Mouse (Mus musculus): Measurements from ENCODE around the gene Dpy19l1.
A peak's percentile ranks its signal among the peaks of the same experiment; 100 is the strongest.

DNA sequence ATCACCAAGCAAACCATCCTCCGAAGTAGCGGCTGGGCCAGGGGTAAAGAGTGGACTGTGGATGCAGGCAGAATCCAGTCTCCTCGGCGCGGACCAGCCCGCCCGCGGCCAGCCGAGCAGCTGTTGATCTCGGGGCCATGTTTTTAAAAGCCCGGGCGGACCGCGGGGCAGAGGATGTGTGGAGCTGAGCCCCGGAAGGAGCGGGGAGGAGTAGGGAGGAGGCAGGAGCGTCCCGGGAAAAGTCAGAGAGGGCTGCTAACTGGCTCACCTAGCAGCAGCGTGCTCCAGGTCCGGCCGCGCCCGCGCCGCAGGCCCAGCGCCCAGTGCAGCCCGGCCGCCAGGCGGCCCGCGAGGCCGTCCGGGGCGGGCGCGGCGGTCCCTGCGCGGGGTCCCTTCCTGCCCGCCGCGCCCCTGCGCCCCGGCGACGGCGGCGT lies 352 bp downstream of the Dpy19l1 start:
- TF ChIP-seq EP300 (IDR thresholded peaks at IDR 0.05; ENCODE audit: low read depth), result no peak
- TF ChIP-seq CTCF (IDR thresholded peaks at IDR 0.05; ENCODE audit: low read depth), result peak; percentile 4; the same call in 1 of the 2 replicates
